Mouse (Mus musculus) CD4-positive helper T cell, adult 2 months (primary cell): ENCODE measurements at regions not wholly inside any gene's neighbourhood (a gene's known extent, or its start where the extent isn't known, plus 50 kb on each side); places are given as distances from the start of the nearest gene placed in this dataset.

Experiments
- DNase-seq: peaks from one replicate; pipeline ENCODE4 v3.0.0-alpha.2; 2012; ENCODE audit warnings: low read depth, missing footprints, low spot score

DNA sequence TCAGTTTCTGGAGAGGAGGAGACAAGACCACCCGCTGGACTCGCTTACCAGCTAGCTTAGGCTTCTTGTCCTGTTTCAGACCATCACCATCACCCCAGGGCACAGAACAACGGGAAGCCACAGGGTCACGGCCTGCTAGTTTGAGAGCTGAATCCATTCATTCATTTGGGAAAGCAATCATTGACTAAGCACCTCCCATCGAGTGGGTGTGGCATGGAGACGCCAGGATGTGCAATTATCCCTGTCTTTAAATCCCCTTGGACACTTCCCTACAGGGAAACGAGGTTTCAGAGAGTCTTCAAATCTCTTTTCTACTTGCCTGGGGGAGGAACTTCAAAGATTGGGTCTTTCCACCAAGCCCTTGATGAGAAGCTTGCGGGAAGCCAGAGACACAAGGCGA, 108.7 kb downstream of the 2410131K14Rik start:
- DNase-seq, result no peak

DNA sequence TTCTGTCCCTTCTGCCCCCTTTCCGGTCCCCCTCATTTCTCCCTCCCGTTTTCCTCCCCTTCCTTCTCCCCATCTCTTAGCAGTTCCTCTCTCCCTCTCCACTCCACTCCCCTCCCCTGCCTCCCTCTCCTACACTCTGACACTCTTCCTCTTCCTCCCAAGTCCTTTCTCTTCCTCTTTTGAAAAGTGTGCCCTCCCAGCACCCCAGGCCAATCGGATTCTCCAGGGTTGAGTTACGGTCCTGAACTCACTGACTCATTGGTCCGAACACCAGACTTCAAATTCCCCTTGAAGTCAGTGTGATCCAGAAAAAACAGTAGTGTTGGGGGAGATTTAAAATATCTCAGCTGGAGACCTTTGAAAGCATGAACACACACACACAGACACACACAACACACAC, 109.1 kb downstream of the 2410131K14Rik start:
- DNase-seq, result no peak

DNA sequence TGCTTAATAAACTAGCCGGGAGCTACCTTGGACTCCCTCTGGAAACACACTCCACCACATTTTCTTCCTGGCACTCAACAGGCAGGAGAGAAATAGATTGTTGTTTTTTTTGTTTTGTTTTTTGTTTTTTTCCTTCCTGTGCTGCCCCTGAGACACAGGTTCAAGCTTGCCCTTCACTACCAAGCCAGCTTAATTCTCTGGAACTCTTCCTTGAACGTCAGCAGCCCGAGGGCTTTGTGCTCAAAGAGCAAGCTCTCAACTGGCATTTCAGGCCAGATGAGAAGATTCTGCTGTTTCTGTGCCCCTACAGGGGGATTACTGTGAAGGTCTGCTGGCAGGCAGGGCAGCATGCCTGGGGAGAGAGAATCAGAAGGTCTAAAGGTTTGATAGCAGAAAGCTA, 109.8 kb downstream of the 2410131K14Rik start:
- DNase-seq, result no peak

DNA sequence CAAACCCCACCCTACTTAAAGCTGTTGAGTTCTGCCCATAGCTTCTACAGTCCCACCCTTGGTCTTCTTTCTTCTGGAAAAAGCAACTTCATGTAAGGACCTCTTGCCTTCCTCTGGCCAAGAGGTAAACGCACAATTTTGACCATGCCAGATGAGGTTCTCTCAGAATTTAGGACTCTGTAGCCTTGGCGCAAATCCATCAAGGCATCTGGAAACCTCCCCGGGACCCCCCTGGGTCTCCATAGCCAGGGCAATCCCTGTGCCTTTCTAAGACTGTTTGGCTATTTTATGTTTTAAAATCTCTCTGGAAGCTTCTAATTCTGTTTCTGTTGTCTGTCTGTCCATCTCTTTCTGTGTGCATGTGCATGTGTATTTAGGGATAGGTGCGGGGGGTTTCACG, 110.3 kb downstream of the 2410131K14Rik start:
- DNase-seq, result no peak

DNA sequence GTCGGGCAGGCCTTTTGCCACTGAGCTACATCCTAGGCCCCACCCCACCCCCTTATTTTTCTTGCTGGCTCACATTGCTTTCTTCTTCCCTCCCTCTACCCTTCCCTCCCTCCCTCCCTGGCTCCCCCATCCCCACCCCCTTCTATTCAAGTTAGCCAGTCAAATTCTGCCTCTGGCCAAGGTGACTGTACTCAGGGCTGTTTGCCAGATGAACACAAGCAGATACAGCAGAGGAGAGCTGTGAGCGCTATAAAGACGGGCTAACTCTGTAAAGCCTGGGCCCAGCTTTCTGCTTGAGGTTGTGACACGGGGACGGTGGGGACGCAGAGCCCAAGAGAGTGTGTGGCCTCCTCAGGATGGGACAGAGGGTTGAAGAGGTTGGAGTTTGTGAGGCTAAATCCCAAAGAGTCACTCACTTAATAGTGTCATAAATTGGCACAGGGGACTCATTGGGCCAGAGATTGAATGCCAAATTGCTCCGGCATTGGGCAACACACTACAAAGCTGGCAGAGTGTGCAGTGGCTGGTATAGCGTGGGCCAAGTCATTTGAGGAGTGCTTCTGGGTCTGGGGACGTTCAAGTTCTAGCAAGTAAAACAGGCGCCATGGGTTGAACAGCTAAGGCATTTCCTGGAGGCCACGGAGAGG, 110.8 kb downstream of the 2410131K14Rik start:
- no peak for DNase-seq

DNA sequence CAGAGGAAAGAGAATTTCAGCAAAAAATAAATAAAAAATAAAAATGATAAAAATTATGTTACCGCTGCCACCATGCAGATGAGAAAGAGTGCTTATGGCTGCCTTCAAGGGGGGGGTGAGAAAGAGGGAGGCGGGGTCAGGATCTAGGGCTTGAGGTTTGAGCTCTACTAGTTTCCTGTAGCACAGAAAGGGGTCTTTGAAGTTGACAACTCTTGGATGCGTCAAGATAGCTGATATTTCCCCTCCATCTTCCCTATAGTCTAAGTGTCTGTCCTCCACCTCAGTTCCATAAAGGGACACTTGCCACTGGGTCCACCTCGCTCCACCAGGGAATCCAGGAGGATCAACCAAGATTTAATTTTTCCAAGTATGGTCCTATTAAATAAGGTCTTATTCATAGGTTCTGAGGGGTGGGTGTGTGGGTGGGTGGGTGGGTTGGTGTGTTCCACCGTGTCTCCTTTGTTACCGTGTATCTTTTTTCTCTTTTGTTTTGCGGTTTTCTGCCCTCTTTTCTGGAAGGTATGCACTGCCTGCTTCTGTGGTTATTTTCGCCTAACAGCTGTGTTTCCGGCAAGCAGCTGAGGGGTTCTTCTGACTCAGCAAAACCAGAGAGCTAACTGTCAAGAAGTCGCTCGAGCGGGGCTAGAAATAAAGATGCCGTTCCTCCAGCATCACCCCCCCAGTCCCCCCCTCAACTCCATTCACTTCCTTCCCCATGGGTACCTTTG, 114.8 kb downstream of the 2410131K14Rik start:
- peak; percentile 87 for DNase-seq

DNA sequence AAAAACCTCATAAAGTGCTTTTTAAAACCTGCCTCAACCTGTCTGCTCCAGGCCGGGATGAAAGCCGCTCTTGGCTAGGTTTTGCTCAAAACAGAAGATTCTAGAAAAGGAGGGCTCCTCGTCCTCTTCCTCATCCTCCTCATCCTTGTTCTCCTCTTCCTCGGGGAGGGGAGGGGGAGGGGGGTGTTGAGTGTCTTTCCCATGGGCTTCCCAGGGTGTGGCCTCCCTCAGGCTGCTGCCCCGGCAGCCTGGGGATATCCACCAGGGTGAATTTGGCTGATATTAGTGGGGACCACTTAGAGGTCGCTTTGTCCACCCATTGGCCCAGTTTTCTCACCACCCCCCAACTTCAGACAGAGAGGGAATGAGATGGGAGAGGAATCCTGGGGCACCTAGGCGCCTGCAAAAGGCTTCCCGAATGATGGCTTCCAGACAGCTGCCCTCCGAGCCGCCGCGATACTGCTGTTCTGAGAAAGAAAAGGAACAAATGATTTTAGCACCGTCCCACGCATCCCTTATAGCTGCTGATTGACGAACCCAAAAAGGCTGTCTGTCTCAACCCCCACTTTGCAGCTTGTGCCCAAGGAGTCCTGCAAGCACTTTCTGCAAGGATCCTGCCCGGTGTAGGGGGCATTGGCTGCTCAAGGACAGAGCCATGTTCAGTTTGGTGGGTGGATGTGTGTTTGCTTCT, 115.5 kb downstream of the 2410131K14Rik start:
- peak; percentile 61 for DNase-seq

DNA sequence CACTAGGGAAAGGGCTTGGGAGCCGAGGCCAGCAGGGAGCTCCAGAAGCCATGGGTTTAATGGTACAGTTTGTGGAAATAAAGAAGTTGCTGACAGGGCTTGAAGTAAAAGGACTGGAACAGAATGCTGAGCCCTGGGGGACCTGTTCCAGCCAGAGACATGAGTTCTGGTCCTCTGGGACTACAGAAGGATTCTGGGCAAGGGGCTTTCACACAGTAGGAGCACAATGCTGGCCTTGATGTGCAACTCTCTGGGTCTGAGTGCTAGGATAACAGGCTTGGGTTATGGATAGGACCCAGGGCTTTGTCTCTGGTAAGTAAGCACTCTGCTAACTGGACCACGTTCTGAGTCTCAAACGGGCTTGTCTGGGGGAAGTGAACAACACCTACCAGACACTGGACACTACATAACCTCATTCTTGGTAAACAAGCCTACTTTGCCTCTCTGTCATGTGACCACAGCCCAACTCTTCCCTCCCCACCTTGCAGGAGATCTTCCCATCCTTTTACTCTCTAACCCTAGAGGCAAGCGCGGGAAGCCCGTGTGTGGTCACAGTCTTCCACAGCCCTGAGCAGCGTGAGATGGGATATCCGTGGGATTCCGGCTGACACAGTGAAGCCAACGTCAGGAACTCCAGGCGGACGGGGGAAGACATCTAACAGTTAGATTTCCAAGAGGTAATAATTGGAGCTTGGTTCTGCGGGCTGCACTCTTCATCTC, 116.3 kb downstream of the 2410131K14Rik start:
- DNase-seq, result peak; percentile 28

DNA sequence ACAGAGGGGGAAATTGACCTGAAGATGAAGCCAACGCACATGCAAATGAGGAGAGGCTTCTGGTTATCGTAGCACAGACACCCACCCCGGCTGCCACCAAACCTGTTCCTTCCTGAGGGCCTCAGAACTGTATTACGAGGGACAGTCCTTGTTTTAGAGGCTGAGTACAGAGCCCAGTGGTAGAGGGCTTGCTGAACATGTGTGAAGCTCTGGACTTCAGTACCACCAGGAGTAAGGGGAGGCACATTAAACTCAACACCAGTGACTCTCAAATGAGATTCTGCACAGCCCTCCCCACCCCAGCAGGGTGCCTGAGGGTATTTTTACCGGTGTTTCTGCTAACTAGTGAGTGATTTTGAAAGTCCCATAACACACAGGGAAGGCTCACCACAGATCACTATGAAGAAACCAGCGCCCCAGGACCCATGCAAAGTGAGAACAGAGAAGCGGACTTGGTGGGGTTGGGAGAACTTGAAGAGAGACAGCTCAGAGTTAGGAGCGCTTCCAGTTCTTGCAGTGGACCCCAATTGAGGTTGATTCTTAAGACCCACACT, 116.9 kb downstream of the 2410131K14Rik start:
- peak; percentile 56 for DNase-seq

DNA sequence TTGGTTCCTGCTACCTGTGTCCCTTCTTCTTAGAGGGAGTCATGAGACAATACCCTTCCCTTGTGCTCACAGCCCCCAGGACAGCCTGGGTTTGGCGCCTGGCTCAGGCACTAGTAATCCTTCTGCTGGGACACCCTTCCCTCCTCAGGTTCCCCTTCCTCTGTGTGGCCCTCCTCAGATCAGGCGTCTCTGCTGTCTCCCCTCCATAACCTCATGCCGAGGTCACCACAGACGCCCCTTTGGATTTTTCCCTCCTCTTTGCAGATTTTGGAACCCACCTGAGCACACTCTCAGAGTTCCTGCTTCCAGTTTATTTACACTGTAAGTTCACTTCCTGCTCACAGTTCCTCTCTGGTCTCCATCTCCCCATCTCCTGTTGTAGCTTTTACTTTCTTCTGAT, 117.7 kb downstream of the 2410131K14Rik start:
- DNase-seq, result no peak

DNA sequence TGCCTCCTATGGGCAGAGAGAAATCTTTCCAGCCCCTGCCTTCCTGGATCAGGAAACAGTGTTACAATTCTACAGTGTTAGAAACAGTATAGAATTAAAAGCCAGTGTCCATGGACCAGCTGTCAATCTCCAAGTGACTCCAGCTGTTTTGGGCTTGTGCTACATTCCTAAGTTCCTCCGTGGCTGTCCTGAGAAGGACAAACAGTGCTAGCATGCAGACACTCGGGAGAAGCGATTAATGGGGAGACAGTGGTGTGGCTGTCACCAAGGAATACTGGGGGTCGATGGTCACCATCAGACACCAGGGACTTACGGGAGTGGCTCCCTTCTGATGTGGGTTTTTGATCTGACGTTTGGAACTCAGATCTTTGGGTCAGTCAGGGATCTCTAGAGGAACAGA, 118.1 kb downstream of the 2410131K14Rik start:
- DNase-seq, result no peak

DNA sequence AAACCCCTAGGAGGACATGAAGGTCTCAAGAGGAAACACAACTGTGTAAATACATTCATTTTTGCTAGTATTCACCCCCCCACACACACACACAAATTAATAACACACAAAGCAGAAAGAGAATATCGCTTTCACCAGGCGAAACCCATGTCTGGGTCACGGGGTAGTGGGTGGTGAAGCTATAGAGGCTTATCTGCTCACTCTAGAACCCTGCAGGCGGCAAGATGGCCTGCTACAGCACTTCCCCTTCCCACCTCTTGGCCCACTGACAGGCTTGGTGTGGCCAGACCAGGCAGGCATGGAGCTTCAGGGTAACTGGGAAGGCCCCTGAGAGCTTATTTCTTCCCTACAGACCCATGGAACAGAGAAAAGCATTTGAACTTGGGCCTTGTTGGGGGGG, 119.6 kb downstream of the 2410131K14Rik start:
- DNase-seq, result no peak

DNA sequence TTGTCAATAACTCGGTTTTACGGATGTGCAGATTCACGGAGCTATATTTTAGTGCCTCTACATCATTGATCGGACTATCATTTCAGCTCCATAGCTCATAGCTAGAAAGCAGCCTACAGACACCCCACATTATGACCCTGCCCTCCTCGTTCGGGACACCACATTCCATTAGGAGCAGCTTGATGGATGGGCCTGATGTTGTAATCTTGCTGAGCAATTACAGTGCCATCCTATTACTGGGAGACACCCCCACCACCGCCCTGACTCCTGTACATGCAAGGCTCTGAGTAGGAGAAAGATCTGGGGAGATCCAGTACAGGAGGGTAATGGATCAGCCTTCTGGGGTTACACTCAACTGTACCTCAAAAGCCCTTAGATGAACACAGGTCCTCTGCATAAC, 120.2 kb downstream of the 2410131K14Rik start:
- no peak for DNase-seq

DNA sequence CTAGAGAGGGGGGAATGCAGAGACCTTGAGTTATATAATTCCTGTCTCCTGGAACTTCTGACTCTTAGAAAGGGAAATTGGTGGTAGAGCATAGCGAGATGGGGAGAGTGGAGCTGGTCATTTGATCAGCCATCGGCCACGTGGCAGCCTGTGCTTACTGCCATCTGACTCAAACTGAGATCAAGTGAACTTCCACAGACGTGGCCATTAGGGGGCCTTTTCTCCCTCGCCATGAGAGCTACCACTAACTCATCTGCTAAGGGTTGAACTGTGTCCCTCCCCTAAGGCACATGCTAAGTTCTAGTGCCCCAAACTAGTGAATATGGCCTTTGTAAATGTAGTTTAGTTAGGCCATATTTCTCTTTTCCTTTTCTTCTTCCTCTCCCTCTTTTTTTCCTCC, 120.6 kb downstream of the 2410131K14Rik start:
- DNase-seq, result no peak

DNA sequence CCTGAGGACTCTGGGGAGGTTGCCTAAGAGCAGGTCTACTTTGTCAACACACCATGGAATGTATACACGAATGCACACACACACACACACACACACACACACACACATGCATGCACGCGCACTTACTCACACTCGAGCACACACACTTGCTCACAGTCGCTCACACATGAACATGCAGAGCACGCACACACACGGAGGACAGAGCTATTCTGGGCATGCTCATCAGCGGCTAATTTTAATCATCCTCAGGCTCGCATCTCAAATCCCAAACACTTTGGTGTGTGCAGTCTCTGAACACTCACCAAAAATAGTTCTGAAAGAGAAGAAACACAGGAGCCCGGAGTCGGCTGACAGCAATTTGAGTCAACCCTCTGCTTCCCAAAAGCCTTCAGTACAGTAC, 122.0 kb downstream of the 2410131K14Rik start:
- DNase-seq, result no peak

DNA sequence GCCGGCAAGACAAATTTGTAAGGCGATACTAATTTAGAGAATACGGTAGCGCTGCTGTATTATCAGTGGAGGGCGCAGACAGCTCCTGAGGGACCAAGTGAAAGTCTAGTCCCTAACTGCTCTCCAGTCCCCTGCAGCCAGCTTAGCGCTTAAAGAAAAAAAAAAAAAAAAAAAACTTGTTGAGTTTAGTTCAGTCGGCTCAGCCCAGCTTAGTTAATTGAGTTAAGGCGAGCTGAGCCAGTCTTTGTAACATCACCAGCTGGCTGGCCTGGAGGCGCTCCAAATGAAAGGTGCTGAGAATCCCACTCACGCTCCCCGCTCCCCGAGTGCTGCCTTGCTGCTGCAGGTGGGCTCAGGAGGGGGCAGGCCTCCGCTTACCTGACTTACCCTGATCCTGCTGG, 128.6 kb downstream of the 2410131K14Rik start:
- no peak for DNase-seq

DNA sequence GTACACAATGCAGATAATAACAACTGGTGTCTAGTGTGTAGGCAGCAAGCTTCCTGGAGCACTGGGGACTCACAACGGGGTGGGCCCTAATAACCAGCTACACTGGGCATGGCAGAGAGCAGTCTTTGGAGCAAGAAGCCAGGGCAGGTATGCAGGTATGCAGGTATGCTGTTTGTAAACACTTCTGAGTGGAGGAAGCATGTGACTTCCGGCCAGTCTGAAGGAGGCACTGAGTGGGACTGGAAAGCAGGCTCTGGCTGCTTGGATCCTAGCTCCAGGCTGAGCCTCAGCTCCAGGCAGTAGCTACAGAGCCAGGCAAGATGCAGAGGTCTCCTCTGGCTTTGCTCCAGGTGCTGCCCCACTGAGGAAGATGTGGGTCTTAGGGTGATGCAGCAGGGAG, 129.9 kb downstream of the 2410131K14Rik start:
- DNase-seq, result no peak

DNA sequence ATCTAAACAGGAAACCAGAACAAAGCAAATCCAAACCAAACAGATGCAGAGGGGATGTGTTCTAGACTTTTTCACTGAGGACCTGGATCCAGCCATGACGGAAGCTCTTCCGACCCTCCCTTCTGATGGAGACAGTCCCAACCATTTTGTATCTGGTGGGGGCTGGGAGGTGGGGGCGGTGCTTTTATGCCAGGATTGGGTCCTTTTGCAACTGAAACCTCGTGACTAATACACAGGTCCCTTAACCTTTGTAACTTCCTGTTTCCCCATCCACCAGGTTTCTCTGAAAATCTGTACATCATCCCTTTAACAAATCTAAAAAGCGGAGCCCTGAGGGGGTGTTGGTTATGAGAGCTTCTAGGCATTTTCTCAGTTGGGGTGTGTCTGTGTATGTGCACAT, 130.9 kb downstream of the 2410131K14Rik start:
- peak; percentile 53 for DNase-seq

DNA sequence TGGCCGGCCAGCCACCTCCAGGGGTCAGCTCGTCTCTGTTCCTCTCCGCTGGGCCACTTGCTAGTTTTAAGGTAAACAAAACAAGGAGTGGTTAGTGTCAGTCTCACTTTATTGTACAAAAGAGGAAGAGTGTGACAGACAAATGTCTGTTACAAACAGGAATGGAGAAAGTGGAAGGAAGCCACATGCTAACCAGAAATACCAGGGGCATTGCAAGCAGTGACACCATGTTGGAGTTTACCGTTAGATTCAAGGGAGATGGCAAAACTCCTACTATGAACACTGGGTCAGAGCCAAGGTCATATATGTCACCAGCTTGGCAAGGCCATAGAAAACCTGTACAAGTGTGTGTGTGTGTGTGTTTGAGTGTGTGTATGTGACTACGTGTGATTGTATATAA, 131.5 kb downstream of the 2410131K14Rik start:
- no peak for DNase-seq

DNA sequence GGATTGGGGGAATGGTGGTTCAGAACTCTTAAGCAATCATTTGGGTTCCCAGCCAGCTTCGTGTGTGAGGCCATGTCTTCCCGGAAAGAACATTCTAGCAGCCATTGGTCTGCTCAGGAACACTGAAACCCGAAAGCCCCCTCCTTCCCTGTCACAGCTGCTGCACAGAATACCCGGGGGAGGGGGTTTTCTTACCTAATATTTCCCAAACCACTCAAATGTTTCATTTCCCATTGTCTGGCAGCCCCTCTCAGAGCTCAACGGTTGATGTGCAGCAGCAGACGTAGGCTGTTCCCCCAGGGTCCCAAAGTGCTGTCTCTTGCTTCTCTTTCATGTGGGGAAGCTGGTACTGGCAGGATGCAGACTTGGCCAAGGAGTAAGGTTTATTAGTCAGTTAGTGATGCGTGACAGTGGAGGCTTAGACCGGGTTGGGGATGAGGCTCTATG, 132.4 kb downstream of the 2410131K14Rik start:
- DNase-seq, result peak; percentile 29

DNA sequence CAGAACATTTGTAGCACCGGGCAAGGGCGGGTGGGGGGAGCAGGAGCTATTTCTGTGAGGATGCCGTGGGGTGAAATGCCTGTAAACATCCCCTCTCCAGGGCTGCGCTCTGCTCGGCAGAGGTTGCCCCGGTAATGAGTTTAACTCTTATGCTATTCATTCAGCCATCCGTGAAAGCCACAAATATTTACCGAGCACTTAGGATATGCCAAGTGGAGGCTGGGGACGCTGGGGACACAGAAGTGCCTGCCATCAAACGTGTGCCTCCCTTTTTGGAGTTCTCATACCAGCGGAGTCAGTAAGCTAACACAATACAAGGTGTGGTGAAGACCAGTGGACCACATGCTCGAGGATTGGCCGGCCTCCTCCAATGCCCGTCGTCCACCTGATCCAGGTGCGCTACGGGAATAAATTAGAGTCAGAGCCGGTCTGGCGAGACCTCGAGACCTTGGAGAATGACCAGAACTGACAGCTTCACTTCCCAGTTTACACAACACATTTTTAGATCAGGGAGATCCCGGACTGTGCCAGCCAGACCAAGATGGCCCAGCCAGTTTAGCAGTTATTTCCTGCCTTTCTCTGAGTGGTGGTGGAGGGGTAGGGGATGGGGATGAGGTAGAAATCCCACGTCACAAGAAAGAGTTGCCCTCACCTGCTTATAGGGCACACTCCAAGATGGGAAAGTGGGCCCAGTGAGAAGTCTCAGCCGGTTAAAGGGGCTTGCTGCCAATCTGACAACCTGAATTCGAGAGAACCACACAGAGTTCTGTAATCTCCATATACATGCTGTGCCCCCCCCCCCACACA, 134.4 kb downstream of the 2410131K14Rik start:
- no peak for DNase-seq
